Mouse (Mus musculus): Measurements from ENCODE around the gene Abtb2. TPM values are rescaled to one million over a fixed set of nuclear protein-coding genes. Genes with fewer than 3 reads are reported as not detected.

The Abtb2 gene
- polyA plus RNA-seq, 1 experiment from 2014 or later: 12.8 TPM

GRCm38 (mm10) chr2:103566713-103567521 lies 807 bp downstream of the Abtb2 start:
- peak; percentile 43 for ATAC-seq
- Histone ChIP-seq H3K9ac (replicated peaks) (peak overlapping the region; percentile 80), H3K9me3 (no peaks in the 10 kb centered on the region), H3K27ac (peak overlapping the region; percentile 81), H3K4me3 (replicated peaks) (peak overlapping the region; percentile 76), H3K27me3 (peaks cover 7% of the 10 kb centered on the region), H3K4me2 (replicated peaks) (peak overlapping the region; percentile 99), H3K36me3 (no peaks in the 10 kb centered on the region), H3K4me1 (replicated peaks) (peaks cover 55% of the 10 kb centered on the region)
- WGBS: under 1% methylated on average over 79 of the region's 79 CpGs

- Histone ChIP-seq H3K4me1 (replicated peaks) (peaks cover 62% of the 10 kb centered on the region), H3K4me3 (replicated peaks) (peak overlapping the region; percentile 76), H3K4me2 (replicated peaks) (peak overlapping the region; percentile 99), H3K9me3 (no peaks in the 10 kb centered on the region), H3K9ac (replicated peaks) (peak overlapping the region; percentile 80), H3K27me3 (no peaks in the 10 kb centered on the region), H3K27ac (no peak overlapping the region), H3K36me3 (no peaks in the 10 kb centered on the region)
- WGBS: 11% methylated on average over 7 of the region's 7 CpGs
- no peak for ATAC-seq
Measured at GRCm38 (mm10) chr2:103568161-103568560, 2.1 kb downstream of the Abtb2 start.

DNA sequence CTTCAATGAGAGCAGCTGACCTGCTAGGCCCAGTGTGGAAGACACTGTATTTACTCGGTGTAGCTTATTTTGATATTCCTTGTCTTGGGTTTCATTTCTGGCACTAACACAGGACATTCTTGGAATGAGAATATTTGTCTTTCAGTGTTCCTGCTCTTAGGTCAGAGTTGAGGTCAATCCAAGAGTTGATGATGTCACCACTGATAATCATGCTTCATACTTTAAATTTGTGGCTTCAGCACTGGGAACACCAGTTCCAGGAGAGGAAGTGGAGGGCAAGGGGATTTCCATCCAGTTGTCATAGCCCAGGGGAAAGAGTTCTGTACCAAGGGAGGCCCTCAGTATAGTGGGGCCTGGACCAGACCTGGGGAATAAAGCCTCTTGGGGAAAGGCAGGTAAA lies 3.6 kb downstream of the Abtb2 start:
- Histone ChIP-seq H3K4me2 (replicated peaks) (peak overlapping the region; percentile 99), H3K4me1 (replicated peaks) (peaks cover 62% of the 10 kb centered on the region)
- 76% methylated on average over 1 of the region's 1 CpGs for WGBS

DNA sequence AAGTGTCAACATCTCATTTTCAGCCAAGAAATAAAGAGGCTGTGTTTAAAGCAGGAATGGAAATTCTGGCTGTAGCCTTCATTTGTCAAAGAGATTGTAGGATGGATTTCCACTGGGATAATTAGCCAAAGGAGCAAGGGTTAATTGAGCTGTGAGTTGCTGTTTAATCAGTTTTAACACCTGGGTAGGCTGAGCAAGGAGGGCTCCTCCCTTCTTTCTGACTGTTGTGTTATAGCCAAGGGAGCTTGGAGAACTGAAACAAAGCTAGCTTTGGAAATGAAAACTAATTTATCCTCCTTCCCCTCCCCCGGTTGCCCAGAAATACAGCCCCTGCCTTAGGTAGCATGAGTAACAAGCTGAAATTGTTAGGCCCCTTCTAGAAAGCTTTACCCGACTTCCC lies 6.2 kb downstream of the Abtb2 start:
- WGBS: 72% methylated on average over 2 of the region's 2 CpGs
- Histone ChIP-seq H3K4me3 (replicated peaks) (no peak overlapping the region), H3K36me3 (no peaks in the 10 kb centered on the region), H3K9me3 (no peaks in the 10 kb centered on the region), H3K9ac (replicated peaks) (no peak overlapping the region), H3K27ac (no peak overlapping the region), H3K4me2 (replicated peaks) (no peak overlapping the region), H3K27me3 (no peaks in the 10 kb centered on the region), H3K4me1 (replicated peaks) (peaks cover 45% of the 10 kb centered on the region)
- no peak for ATAC-seq

More for the DNA sequence above, 3.6 kb downstream of the Abtb2 start:
- no peak for ATAC-seq
- H3K9ac ChIP-seq (replicated peaks): no peak overlapping the region
- no peaks in the 10 kb centered on the region for H3K9me3 ChIP-seq
- H3K36me3 ChIP-seq: no peaks in the 10 kb centered on the region
- H3K27me3 ChIP-seq: no peaks in the 10 kb centered on the region
- H3K27ac ChIP-seq: no peak overlapping the region
- H3K4me3 ChIP-seq (replicated peaks): peak overlapping the region; percentile 76

- H3K27me3 ChIP-seq: no peaks in the 10 kb centered on the region
- no peak overlapping the region for H3K4me2 ChIP-seq (replicated peaks)
- H3K4me1 ChIP-seq (replicated peaks): peaks cover 7% of the 10 kb centered on the region
- WGBS: 94% methylated on average over 3 of the region's 3 CpGs
- ATAC-seq: no peak
- no peaks in the 10 kb centered on the region for H3K36me3 ChIP-seq
- H3K27ac ChIP-seq: no peak overlapping the region
- H3K9me3 ChIP-seq: no peaks in the 10 kb centered on the region
- H3K9ac ChIP-seq (replicated peaks): no peak overlapping the region
- H3K4me3 ChIP-seq (replicated peaks): no peak overlapping the region
Measured at GRCm38 (mm10) chr2:103576371-103576770, 10.3 kb downstream of the Abtb2 start.

DNA sequence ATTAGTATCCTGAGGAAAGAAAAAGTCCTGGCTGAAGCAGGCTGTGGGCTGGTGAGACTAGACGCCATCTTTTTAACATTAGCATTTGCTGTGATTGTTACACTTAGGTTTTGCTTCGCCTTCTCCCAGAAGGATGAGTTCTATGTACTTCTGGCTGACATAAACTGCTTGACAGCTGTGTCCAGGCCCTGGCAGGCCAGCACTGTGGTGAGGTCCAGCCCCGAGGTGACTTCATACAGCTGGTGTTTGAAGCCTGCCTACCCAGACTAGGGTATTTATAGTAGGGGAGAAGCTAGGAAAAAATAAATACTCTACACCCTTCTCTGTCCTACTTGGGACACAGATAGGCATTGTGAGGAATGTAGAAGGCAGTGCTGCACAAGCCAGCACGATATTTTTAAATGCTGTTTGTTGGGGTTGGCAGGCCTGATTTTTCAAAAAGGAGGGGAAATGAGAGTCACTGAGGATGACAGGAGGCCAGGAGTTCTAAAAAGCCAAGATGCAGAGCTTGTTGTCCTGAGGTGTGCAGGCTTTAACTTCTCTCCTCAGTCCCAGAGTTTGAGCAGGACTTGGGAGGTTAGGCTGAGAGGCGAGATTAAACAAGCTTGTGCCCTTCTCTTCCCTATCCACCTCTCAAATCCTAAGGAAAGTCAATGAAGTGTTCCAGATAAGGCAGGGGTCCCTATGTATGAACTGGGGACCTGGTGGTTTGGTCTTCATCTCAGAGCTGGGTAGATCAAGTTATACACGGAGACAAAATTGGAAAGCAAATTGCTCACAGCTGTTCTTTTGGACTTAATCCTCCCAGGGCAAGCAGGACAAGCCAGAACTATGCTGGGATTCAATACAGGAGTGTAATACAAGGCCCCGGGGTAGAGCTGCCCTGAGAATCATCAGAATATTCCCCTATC lies 11.9 kb downstream of the Abtb2 start:
- Histone ChIP-seq H3K4me2 (replicated peaks) (no peak overlapping the region), H3K4me3 (replicated peaks) (no peak overlapping the region), H3K9ac (replicated peaks) (no peak overlapping the region), H3K4me1 (replicated peaks) (no peaks in the 10 kb centered on the region), H3K9me3 (no peaks in the 10 kb centered on the region), H3K27me3 (no peaks in the 10 kb centered on the region), H3K36me3 (no peaks in the 10 kb centered on the region), H3K27ac (no peak overlapping the region)
- WGBS: 80% methylated on average over 7 of the region's 7 CpGs
- no peak for ATAC-seq

- Histone ChIP-seq H3K4me1 (replicated peaks) (no peaks in the 10 kb centered on the region), H3K9ac (replicated peaks) (no peak overlapping the region), H3K4me2 (replicated peaks) (no peak overlapping the region), H3K9me3 (no peaks in the 10 kb centered on the region), H3K4me3 (replicated peaks) (no peak overlapping the region), H3K36me3 (no peaks in the 10 kb centered on the region), H3K27ac (no peak overlapping the region), H3K27me3 (no peaks in the 10 kb centered on the region)
- 92% methylated on average over 10 of the region's 10 CpGs for WGBS
- ATAC-seq: no peak
Measured at GRCm38 (mm10) chr2:103578663-103579213, 12.6 kb downstream of the Abtb2 start.

- H3K9me3 ChIP-seq: no peaks in the 10 kb centered on the region
- 86% methylated on average over 8 of the region's 8 CpGs for WGBS
- H3K36me3 ChIP-seq: no peaks in the 10 kb centered on the region
- no peak for ATAC-seq
- H3K27ac ChIP-seq: no peak overlapping the region
- no peak overlapping the region for H3K9ac ChIP-seq (replicated peaks)
- no peak overlapping the region for H3K4me3 ChIP-seq (replicated peaks)
- no peaks in the 10 kb centered on the region for H3K4me1 ChIP-seq (replicated peaks)
- H3K4me2 ChIP-seq (replicated peaks): no peak overlapping the region
- no peaks in the 10 kb centered on the region for H3K27me3 ChIP-seq
Measured at GRCm38 (mm10) chr2:103580756-103581155, 14.6 kb downstream of the Abtb2 start.

DNA sequence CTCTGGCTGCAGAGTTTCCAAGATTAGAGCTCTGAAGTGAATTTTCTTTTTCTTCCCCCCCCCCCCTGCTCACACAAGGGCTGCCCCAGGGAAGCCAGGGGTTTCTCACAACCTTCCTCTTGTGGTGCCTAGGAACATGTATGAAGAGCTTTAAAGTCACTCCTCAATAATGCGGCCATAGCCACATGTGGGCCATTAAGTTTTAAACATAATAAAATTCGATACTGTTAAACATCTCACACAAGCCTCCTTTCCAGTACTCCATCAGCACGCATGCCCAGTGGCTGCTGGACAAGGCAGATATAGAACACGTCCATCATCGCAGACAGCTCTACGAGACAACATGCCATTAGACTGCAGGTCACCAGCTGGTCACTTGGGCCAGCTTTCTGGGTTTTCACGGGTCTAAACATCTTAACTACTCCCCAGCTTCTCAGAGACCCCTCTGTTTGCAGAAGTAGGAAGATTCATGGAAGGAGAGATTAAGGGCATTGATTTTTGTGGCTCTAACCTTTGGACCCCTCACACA lies 15.3 kb downstream of the Abtb2 start:
- Histone ChIP-seq H3K9ac (replicated peaks) (no peak overlapping the region), H3K27ac (no peak overlapping the region), H3K4me3 (replicated peaks) (no peak overlapping the region), H3K36me3 (no peaks in the 10 kb centered on the region), H3K9me3 (no peaks in the 10 kb centered on the region), H3K4me2 (replicated peaks) (no peak overlapping the region), H3K27me3 (no peaks in the 10 kb centered on the region), H3K4me1 (replicated peaks) (no peaks in the 10 kb centered on the region)
- no peak for ATAC-seq
- WGBS: 93% methylated on average over 7 of the region's 7 CpGs

DNA sequence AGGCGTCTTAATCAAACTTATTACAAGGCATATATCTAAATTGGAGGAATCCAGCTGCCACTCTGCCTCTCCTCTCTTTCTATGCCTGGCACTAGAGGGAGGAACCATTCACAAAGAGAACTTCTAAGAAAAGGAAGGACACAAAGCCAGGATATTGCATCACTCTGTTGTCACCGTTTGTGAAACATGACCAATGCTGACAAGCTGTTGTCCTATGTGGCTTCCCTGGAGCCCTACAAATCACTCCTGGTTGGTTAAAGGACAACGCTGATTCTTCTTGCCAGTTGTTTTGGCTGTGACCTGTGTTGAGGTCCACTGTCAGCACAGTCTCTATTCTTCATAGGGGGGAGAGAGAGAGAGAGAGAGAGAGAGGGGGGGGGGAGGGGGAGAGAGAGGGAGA lies 17.2 kb downstream of the Abtb2 start:
- 65% methylated on average over 3 of the region's 3 CpGs for WGBS
- Histone ChIP-seq H3K9ac (replicated peaks) (no peak overlapping the region), H3K4me2 (replicated peaks) (no peak overlapping the region), H3K36me3 (no peaks in the 10 kb centered on the region), H3K9me3 (no peaks in the 10 kb centered on the region), H3K27ac (no peak overlapping the region), H3K4me3 (replicated peaks) (no peak overlapping the region), H3K4me1 (replicated peaks) (no peaks in the 10 kb centered on the region), H3K27me3 (no peaks in the 10 kb centered on the region)
- no peak for ATAC-seq

DNA sequence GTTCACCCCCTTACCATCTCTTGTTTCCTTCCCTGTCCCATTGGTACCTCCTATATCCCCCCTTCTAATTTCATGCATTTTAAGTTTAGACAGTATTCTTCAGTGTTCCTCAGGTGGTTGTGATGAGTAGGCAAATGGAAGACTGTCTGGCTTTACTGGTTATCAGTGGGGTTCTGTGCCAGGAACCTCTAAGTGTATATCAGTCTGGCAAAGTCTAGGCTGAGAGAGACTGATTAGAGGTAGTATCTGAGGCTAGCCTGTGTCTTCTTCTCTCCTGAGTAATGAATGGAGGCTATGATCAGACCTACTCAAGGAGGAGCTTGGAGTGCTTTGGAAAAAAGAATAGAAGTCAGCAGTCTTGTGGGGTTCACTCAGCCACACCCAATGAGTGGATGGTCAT lies 18.0 kb downstream of the Abtb2 start:
- H3K36me3 ChIP-seq: no peaks in the 10 kb centered on the region
- H3K4me1 ChIP-seq (replicated peaks): 0 out of 2 replicates have a peak, but pooled peaks cover 4% of the 10 kb centered on the region
- H3K27me3 ChIP-seq: no peaks in the 10 kb centered on the region
- H3K4me3 ChIP-seq (replicated peaks): no peak overlapping the region
- no peak overlapping the region for H3K9ac ChIP-seq (replicated peaks)
- no peak overlapping the region for H3K4me2 ChIP-seq (replicated peaks)
- H3K9me3 ChIP-seq: no peaks in the 10 kb centered on the region
- H3K27ac ChIP-seq: no peak overlapping the region
- no peak for ATAC-seq

- Histone ChIP-seq H3K27ac (no peak overlapping the region), H3K9me3 (no peaks in the 10 kb centered on the region), H3K27me3 (no peaks in the 10 kb centered on the region), H3K4me1 (replicated peaks) (0 out of 2 replicates have a peak, but pooled peaks cover 4% of the 10 kb centered on the region), H3K4me3 (replicated peaks) (no peak overlapping the region), H3K9ac (replicated peaks) (no peak overlapping the region), H3K4me2 (replicated peaks) (no peak overlapping the region), H3K36me3 (no peaks in the 10 kb centered on the region)
- 79% methylated on average over 3 of the region's 3 CpGs for WGBS
- ATAC-seq: no peak
Measured at GRCm38 (mm10) chr2:103586423-103586822, 20.3 kb downstream of the Abtb2 start.
